Mouse (Mus musculus) megakaryocyte-erythroid progenitor cell, adult 5-6 weeks (primary cell): ENCODE results near the gene Plekhh3. TPM values are rescaled to one million over a fixed set of nuclear protein-coding genes. Genes with fewer than 3 reads are reported as not detected.

ENCODE experiments used
- ATAC-seq: replicated peaks from 2 replicates; pipeline ENCODE4 v1.8.0; 2016; ENCODE audit warnings: mild to moderate bottlenecking, inconsistent platforms; ENCODE audit not compliant: severe bottlenecking, poor library complexity, low FRiP score, low TSS enrichment
- total RNA-seq, 2 experiments: library from RNA; stranded (forward) in 1 of 2; stranded (reverse) in 1 of 2; fragments of 200-1000, 215-1000 nt in 1 of 2; fragments of >200 nt in 1 of 2; fragmentation: Nextera tagmentation in 1 of 2; gene quantifications; 2 replicates each; pipeline ENCODE4 v1.2.3; 2014 to 2017

Plekhh3 gene
- total RNA-seq, 2 experiments from 2014 or later = not detected

DNA sequence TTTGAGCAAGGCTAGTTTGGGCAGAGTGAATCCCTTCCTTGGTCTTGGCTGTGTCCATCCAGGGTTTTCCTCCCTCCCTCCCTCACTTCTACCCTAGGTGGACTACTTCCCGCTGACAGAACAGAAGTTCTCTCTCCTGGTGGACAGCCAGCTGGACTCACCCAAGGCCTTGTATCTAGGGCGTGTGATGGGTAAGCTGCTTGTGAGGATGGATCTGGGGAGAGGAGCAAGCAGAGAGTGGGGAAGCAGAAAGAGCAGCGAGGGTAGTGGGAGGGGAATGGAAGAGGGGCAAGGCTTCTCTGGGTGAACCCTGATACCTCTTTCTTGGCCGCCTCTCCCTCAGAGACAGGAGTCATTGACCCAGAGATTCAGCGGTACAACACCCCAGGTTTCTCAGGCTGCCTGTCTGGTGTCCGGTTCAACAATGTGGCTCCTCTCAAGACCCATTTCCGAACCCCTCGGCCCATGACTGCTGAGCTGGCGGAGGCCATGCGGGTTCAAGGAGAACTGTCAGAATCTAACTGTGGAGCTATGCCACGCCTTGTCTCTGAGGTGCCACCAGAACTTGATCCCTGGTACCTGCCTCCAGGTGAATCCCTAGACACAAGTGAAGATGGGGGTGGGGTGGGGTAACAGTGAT lies 17.1 kb upstream of the Plekhh3 start:
- ATAC-seq = no peak

DNA sequence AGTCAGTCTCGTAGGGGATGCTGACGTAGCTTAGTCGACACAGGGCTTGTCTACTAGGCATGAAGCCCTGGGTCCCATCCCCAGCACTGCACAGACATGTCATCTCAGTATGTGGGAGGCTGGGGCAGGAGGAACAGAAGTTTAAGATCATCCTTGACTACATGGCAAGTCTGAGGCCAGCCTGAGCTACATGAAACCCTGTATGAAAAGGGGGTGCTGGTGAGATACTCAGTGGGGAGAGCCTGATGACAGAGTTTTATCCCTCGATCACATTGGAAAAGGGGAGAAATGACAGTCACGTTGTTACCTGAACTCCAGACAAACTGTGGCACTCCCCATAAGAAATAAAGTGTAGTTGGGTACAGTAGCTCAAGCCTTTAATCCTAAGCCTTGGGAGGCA lies 16.4 kb upstream of the Plekhh3 start:
- no peak for ATAC-seq

DNA sequence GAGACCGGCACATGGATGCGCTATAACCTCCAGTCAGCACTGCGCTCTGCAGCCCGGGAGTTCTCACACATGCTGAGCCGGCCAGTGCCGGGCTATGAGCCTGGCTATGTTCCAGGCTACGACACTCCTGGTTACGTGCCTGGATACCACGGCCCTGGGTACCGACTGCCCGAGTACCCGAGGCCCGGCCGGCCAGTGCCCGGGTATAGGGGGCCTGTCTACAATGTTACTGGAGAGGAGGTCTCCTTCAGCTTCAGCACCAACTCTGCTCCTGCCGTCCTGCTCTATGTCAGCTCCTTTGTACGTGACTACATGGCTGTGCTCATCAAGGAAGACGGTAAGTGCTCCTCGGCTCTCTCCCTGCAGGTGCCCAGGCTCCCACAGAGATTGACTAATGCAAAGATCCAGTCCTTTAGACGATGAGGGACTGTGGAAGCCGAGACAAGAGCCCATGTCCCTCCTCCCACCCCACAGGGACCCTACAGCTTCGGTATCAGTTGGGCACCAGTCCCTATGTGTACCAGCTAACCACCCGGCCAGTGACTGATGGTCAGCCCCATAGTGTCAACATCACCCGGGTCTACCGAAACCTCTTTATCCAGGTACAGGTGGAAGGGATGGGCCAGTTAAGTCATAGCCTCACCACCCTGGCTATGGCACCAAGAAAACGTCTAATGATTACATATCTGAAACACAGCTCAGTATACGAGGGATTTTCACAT lies 15.5 kb upstream of the Plekhh3 start:
- no peak for ATAC-seq

DNA sequence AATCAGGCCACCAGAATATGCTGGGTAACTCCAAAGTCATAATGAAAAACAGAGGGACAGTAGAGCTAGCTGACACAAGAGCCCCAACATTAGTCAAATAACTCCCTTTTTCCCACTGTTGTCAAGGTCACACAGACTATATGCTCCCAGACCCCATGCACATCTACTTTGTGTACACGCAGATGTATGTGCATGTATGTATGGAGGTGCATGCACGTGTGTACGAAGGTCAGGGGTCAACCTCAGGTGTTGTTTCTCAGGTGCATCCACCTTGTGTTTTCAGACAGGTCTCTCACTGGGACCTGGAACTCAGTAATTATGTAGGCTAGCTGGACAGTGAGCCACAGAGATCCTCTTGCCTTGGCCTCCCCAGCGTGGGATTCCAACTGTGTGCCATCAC lies 14.3 kb upstream of the Plekhh3 start:
- ATAC-seq = no peak

DNA sequence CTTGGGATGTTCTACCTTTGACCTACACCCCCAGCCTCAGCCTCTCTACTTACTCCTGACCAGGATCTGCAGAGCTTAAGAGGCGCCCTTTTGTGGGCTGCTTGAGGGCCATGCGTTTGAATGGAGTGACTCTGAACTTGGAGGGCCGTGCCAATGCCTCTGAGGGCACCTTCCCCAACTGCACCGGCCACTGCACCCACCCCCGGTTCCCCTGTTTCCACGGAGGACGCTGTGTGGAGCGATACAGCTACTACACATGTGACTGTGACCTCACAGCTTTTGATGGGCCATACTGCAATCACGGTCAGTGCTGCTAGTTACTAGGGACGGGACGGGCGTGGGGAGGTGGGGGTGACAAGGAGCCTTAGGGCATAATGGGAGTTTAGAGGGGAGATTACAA lies 13.8 kb upstream of the Plekhh3 start:
- no peak for ATAC-seq

DNA sequence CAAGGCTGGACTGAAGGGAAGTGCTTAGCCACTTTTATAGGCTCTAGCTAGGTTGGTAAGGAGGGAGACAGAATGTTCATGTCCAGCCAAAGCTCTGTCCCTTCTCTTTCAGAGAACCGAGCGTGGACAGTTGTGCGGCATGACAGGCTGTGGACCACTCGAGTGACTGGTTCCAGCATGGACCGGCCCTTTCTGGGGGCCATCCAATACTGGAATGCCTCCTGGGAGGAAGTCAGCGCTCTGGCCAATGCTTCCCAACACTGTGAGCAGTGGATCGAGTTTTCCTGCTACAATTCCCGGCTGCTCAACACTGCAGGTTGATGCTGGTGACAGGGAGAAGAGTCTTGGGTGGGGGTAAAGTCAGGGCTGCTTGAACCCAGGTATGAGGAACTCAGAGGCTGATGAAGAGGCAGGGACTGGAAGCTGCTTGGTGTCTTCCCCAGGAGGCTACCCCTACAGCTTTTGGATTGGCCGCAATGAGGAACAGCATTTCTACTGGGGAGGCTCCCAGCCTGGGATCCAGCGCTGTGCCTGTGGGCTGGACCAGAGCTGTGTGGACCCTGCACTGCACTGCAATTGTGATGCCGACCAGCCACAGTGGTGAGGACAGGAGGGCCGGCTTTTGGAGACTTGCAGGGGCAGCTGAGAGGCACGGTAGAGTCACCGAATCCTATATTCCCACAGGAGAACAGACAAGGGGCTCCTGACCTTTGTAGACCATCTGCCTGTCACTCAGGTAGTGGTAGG lies 11.8 kb upstream of the Plekhh3 start:
- ATAC-seq = no peak

DNA sequence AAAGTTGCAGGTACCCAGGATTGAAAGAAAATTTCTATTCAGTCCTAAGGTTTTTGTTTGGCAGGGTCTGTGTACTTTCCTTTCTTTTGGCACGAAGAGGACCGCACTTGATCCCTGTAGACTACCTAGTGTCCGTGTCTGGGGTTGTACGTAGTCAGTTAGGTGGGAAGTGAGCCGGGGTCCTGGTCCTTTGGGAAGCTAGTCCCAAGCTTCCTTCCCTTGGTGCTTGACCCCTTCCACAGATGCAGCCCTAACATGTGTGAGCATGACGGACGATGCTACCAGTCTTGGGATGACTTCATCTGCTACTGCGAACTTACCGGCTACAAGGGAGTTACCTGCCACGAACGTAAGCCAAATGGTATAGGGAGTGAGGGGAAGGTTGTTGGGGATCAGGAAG lies 10.8 kb upstream of the Plekhh3 start:
- ATAC-seq = no peak

DNA sequence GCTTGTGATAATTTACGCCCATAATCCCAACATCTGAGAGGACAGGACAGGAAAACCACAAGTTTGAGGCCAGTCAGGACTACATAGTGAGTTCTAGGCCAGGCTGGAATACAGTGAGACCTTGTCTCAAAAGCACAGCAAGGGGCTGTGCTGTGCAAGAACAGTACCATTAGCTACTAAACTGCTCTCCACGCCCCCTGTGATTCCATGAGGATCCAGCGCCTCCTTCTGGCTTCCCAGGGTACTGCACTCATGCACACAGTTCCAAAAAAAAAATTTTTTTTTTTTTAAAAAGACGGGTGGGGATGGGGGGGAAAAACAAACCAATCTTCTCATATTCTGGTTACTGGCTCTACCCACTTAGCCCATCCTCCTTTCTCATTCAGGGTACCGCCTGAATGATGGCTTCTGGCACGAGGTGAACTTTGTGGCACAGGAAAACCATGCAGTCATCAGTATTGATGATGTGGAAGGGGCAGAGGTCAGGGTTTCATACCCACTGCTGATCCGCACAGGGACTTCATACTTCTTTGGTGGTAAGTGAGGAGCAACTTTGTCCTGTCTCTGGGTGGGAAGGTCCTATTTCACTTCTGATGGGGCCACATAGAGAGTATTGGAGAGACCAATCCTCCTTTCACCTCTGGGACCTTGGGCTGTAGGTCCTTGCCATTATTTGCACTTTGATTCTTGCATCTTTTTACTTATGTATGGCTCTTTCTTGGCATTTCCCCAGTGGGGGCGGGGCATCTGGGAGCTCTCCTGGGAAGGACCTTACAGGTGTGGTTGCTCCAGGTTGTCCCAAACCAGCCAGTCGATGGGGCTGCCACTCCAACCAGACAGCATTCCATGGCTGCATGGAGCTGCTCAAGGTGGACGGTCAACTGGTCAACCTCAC lies 9.9 kb upstream of the Plekhh3 start:
- no peak for ATAC-seq

DNA sequence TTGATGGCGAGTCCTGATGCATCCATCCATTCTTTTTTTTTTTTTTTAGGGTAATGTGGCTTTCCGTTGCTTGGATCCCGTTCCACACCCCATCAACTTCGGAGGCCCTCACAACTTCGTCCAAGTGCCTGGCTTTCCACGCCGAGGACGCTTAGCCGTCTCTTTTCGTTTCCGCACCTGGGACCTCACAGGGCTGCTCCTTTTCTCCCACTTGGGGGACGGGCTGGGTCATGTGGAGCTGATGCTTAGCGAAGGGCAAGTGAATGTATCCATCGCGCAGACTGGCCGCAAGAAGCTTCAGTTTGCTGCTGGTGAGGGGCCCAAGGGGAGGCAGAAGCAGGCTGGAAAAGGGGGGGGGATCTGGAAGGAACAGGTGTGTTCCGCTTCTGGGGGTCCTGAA lies 9.1 kb upstream of the Plekhh3 start:
- ATAC-seq = no peak

DNA sequence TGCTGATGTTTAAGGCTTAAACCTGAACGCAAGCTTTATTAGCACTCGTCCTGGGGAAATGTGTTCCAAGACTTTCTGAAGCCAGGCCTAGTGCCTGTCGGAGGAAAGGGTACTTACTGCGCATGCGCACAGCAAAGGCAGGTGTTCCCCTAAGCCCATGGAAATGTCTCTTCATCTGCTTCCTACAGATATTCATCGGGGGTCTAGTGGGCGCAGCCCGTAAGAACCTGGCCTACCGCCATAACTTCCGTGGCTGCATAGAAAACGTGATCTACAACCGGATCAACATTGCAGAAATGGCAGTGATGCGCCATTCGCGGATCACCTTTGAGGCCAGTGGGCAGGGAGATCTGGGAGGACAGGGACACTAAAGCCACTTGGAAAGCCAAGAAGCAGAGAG lies 8.2 kb upstream of the Plekhh3 start:
- no peak for ATAC-seq

DNA sequence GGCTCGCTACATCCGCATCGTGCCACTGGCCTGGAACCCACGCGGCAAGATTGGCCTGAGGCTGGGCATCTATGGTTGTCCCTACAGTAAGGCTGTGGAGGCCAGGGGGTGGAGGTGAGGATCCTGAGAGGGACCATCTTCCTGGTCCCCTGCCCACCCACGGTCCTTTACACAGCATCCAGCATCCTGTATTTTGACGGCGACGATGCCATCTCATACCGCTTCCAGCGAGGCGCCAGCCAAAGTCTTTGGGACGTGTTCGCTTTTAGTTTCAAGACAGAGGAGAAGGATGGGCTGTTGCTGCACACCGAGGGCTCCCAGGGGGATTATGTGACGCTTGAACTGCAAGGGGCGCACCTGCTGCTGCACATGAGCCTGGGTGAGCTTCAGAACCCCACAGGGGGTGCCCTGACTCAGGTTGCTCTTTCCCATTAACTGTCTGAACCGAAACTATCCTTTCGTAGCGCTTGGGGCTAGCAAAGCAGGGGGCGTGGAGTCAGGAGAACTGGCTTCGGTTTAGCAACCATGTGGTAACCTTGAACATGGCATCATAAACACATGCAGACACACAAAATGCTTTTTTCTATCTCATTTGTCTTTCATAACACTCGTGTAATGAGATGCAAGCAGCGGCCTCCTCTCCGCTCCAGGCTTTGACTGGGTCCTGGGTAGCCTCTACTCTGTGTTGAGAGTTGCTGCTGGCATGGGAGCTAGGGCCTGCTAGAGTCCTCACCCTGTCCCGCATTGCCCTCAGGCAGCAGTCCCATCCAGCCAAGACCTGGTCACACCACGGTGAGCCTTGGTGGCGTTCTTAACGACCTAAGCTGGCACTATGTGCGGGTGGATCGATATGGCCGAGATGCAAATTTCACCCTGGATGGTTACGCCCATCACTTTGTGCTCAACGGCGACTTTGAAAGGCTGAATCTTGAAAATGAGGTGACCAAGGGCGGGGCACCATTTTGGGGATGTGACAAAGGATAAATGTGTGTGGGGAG lies 7.2 kb upstream of the Plekhh3 start:
- no peak for ATAC-seq

DNA sequence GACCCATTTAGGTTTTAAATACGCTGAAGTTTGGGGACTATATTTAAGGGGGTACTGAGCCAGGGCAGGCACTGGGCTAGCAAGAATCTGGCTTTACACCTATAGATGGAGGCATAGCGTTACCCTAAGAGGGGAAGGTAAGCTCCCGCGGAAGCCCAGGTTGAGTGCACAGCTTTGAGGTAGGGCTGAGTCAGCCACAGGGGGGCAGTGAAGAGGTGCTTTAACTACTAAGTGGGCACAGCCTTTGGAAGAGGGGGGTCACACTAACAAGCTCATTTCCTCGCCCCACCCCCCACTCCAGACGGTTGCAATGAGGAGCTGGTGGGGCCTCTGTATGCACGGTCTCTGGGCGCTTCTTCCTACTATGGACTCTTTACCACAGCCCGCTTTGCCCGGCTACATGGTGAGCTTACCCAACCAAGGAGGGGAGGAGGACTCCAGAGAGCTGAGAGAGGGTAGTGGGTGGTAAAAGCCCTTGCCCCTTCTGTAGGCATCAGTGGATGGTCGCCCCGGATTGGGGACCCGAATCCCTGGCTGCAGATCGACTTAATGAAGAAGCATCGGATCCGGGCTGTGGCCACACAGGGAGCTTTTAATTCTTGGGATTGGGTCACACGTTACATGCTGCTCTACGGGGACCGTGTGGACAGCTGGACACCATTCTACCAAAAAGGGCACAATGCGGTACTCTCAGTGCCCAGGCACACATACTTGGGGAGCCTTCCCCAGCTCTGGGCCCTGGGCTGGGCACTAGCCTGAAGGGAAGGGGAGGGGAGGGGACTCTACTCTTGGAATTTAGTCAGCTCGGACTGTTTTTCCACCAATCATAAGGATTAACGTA lies 6.0 kb upstream of the Plekhh3 start:
- ATAC-seq = no peak

DNA sequence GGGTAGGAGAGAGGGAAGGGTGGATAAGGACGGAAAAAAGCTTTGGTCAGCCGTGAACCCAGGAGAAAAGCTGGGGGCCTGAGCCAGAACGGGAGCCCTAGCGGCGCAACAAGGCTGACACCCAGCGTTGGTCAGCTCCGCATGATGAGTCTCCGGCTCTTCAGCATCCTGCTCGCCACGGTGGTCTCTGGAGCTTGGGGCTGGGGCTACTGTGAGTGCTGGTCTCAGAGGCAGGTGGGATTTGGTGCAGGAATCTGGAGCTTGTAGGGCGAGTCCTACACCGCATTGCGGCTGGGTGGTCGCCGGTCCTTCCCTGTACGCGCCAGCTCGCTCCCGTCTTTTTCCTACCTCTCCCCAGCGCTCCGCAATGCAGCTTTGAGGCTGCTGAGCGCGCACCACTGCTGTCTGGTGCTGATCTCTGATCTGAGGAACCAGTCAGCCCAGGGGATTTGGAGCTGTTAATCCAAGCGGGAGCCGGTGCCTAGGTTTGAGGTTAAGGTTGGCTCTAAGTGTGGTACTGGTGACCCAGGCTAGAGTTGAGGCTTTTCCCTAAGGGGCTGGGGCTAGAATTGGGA lies 5.1 kb upstream of the Plekhh3 start:
- ATAC-seq = no peak

DNA sequence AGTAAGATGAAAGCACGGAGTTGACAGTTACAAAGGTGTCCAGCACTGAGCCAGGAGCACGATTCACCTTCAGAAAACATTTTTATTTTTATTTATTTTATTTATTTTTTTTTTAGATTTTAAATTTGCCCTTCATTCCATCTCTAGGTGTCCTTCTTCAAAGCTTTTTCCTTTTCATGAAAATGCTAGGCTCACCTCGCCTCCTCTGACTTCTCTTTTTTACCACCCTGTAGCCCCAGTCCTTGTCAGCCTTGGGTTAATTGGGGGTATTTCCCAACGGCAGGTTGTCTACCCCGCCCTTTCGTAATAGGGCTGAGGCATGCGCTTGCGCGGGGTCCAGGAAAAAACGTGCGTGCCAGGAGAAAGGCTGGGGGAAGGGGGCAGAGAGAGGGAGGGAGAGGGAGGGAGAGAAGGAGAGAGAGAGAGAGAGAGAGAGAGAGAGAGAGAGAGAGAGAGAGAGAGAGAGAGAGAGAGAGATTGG lies 4.5 kb upstream of the Plekhh3 start:
- no peak for ATAC-seq

DNA sequence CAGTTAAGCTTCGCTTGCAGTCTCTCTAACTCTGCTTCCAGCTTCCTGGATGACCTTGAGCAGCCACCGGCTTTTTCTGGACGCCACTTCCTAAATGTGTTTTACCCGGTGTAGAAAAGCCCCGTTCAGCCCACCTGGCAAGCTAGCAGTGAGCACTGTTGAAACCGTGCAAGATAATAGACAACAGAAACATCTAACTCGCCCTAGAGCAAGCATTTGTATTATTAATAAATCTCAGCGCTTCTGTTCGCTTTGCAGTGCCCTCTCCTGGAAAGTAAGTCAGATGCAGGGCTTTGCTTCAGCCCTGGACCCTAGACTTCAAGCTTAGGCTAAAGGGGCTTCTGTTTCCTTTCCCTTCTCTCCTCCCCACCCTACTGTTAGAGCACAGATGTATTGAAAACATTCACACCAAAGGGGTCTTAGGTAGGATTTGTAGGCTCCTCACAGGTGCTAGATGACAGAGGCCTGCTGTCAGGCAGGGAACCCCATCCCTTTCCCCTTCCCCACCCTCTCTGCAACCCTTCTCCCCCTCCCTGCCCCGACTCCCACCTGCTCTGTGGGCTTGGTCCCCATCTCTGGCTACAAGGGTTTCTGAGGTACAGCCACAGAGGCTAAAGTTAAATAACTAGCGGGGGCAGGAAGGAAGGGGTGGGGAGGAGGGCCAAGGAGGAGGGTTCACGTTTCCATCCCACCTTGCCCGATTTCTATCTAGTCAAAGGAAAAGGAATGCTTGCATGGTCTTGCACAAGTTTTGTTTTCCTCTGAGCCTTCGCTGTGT lies 3.9 kb upstream of the Plekhh3 start, which contains the start of gene Ccr10:
Ccr10 (minus strand) TSS at position 593 of the 778 bp plus-strand sequence.
- no peak for ATAC-seq

DNA sequence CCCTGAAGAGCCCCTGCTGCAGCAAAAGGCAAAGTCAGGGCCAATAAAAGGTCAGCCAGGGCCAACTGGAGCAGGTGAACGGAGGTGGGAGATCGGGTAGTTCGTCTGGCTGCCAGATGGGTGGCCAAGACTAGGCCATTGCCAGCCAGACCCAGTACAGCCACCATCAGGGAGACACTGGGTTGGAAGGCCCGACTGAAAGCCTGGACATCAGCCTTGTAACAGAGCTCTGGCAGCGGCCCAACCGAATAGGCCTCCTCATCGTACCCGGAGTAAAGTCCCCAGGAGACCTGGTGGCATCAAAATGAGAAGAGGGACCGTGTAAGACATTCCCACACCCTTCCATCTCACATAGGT lies 3.2 kb upstream of the Plekhh3 start:
- no peak for ATAC-seq
